15 mouse cellular contexts compared by ENCODE assay signal in the genomic region with DNA sequence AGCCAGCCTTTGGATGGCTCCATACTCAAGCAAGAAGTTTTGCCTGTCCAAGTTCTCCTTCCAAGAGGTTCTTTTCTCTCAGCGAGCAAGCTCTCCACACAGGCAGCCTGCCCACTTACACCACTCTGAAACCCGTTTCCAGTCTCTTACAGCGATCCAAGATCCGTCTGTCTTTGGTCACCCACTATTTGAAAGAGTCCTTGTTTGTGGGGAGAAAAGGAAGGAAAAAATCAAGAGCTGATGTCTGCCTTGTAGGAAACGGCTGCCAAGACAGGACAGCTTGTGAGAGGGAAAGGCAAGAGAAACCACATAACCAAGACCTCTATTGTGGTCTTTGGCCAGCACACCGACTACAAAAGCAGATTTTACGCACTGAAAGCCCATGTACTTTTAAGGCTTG. TPM values are rescaled to one million over a fixed set of nuclear protein-coding genes. Genes with fewer than 3 reads are reported as not detected.
DNase-seq lines count a peak whose midpoint lies in the region; ATAC-seq and TF ChIP-seq lines count a peak whose summit lies in the region.
"Had no signal": no experiment of that assay in that cellular context is flagged by ENCODE, and none has a peak within 500 bp of the region (broad histone marks: within the 10 kb centered on the region; RNA-seq: fewer than 3 reads in every experiment).

No protein-coding gene starts in this region.

- intact Hi-C loops in left cerebral cortex, postnatal 4 days (cut with DNase I): no loop called here

- TF ChIP-seq CTCF in brain, embryonic 14.5 days (IDR thresholded peaks at IDR 0.05; ENCODE audit: borderline replicate concordance, extremely low read depth, insufficient read depth, insufficient read length): no peak

- no peak for DNase-seq in frontal cortex, postnatal 10 days (ENCODE audit: low spot score in 2 of 2)
- DNase-seq in left cerebral cortex, postnatal 4 days: peak; percentile 8
- DNase-seq in left cerebral cortex, adult 18-20 months (ENCODE audit: low spot score in 2 of 2): no peak
- peak; percentile 46 for DNase-seq in 416B (ENCODE audit: low read depth)
- peak; percentile 79 for DNase-seq in brain, embryonic 14.5 days (ENCODE audit: low read depth)
- no peak for DNase-seq in kidney, postnatal 14 days
- DNase-seq in adrenal gland, adult 2 months: no peak
- DNase-seq: adrenal gland, adult 8-10 months; cerebellum, adult 8-10 months; heart, postnatal 14 days; liver, postnatal 0 days; thymus, postnatal 14 days had no signal

- no peak for TF ChIP-seq POLR2A in brain, embryonic 14.5 days (IDR thresholded peaks at IDR 0.05; ENCODE audit: borderline replicate concordance, extremely low read depth, insufficient read depth, insufficient read length, poor library complexity, severe bottlenecking)

- ATAC-seq in frontal cortex, adult (ENCODE audit: low TSS enrichment): peak; percentile 60
- ATAC-seq: inflammation-experienced regulatory T-cells, adult 6 months; liver, postnatal 0 days had no signal

RNA-seq across cellular contexts. Expression of a gene that starts 33.5 kb away (rescaled TPM):
- 100 to 1,000 TPM; 258 to 274 TPM for total RNA-seq in left cerebral cortex, postnatal 4 days (2021)
- 100 to 1,000 TPM; 103 to 109 TPM for total RNA-seq in left cerebral cortex, adult 18-20 months (2021)
- polyA plus RNA-seq in brain, embryonic 14.5 days (2012; rRNA removed): 237 and 262 TPM in 2 replicates
- 10 to 100 TPM; 49.1 to 69.0 TPM for total RNA-seq in adrenal gland, adult 2 months (2021)
- 64.8 and 70.5 TPM in 2 replicates for polyA plus RNA-seq in adrenal gland, adult 2 months (2012; rRNA removed)
- polyA plus RNA-seq: G1E had no signal

Comparison
In these comparisons a context has a peak if more than half of its experiments do, and no peak if none do; other contexts are left out.
1. DNase-seq: peak in left cerebral cortex, postnatal 4 days (single experiment), 416B (single experiment) and brain, embryonic 14.5 days (single experiment); none in frontal cortex, postnatal 10 days (0 of 2), left cerebral cortex, adult 18-20 months (0 of 2), kidney, postnatal 14 days (single experiment) and adrenal gland, adult 2 months (single experiment).